Mouse (Mus musculus): ENCODE measurements around the gene Spaca5. TPM values are rescaled to one million over a fixed set of nuclear protein-coding genes. Genes with fewer than 3 reads are reported as not detected.
A peak's percentile ranks its signal among the peaks of the same experiment; 100 is the strongest.

Spaca5 gene
- polyA plus RNA-seq (2014; fragmentation: Nextera tagmentation; extraction: Ambion mirVana), result not detected in 2 replicates

GRCm38 (mm10) chrX:21068106-21068505 is at the start of gene Spaca5:
TSS of gene Spaca5 (plus strand) at chrX:21068406.
- Histone ChIP-seq H3K9me3 (ENCODE audit: control insufficient read depth, low read length) (no peaks in the 10 kb centered on the region), H3K36me3 (ENCODE audit: control insufficient read depth, insufficient read depth, low read length) (no peaks in the 10 kb centered on the region), H3K9ac (ENCODE audit: low read depth, low read length) (no peak within 1 kb of the TSS), H3K27ac (replicated peaks; ENCODE audit: low read depth, low read length) (no peak within 1 kb of the TSS), H3K27me3 (replicated peaks; ENCODE audit: control insufficient read depth, insufficient read depth, low read length) (no peaks in the 10 kb centered on the region), H3K4me1 (ENCODE audit: control insufficient read depth, insufficient read depth, low read length) (no peaks in the 10 kb centered on the region), H3K4me2 (ENCODE audit: low read depth, low read length) (no peak within 1 kb of the TSS), H3K4me3 (ENCODE audit: low read depth, low read length) (no peak within 1 kb of the TSS)
- ATAC-seq (ENCODE audit: low read depth), result no peak
- DNase-seq (ENCODE audit: low spot score), result no peak

- Histone ChIP-seq H3K4me3 (ENCODE audit: low read depth, low read length) (peak overlapping the region; percentile 51), H3K4me2 (ENCODE audit: low read depth, low read length) (peak overlapping the region; percentile 53), H3K27me3 (replicated peaks; ENCODE audit: control insufficient read depth, insufficient read depth, low read length) (no peaks in the 10 kb centered on the region), H3K9me3 (ENCODE audit: control insufficient read depth, low read length) (no peaks in the 10 kb centered on the region), H3K9ac (ENCODE audit: low read depth, low read length) (peak overlapping the region; percentile 69), H3K4me1 (ENCODE audit: control insufficient read depth, insufficient read depth, low read length) (no peaks in the 10 kb centered on the region), H3K36me3 (ENCODE audit: control insufficient read depth, insufficient read depth, low read length) (no peaks in the 10 kb centered on the region), H3K27ac (replicated peaks; ENCODE audit: low read depth, low read length) (peak overlapping the region; percentile 44)
- DNase-seq (ENCODE audit: low spot score), result peak; percentile 0
- 0 out of 2 replicates have a peak, but pooled peaks have one; percentile 57 for ATAC-seq (ENCODE audit: low read depth)
- 24% methylated on average over 9 of the region's 9 CpGs for WGBS
These were observed 6.7 kb upstream of the Spaca5 start for GRCm38 (mm10) chrX:21061460-21061859.

GRCm38 (mm10) chrX:21061866-21062543 is 6.2 kb upstream of the Spaca5 start, which contains the start of gene Zfp182:
TSS of gene Zfp182 (minus strand) at chrX:21062316.
- 19% methylated on average over 25 of the region's 25 CpGs for WGBS
- peak within 1 kb of the TSS; percentile 53 for H3K4me2 ChIP-seq (ENCODE audit: low read depth, low read length)
- peak within 1 kb of the TSS; percentile 51 for H3K4me3 ChIP-seq (ENCODE audit: low read depth, low read length)
- H3K27ac ChIP-seq (replicated peaks; ENCODE audit: low read depth, low read length), result peak within 1 kb of the TSS; percentile 44
- no peaks in the 10 kb centered on the region for H3K36me3 ChIP-seq (ENCODE audit: control insufficient read depth, insufficient read depth, low read length)
- DNase-seq (ENCODE audit: low spot score) (peak; percentile 92), ATAC-seq (ENCODE audit: low read depth) (peak; percentile 97)
- H3K9me3 ChIP-seq (ENCODE audit: control insufficient read depth, low read length), result no peaks in the 10 kb centered on the region
- H3K27me3 ChIP-seq (replicated peaks; ENCODE audit: control insufficient read depth, insufficient read depth, low read length), result no peaks in the 10 kb centered on the region
- H3K9ac ChIP-seq (ENCODE audit: low read depth, low read length), result peak within 1 kb of the TSS; percentile 69
- no peaks in the 10 kb centered on the region for H3K4me1 ChIP-seq (ENCODE audit: control insufficient read depth, insufficient read depth, low read length)

GRCm38 (mm10) chrX:21062544-21062890 is 5.7 kb upstream of the Spaca5 start:
- H3K36me3 ChIP-seq (ENCODE audit: control insufficient read depth, insufficient read depth, low read length), result no peaks in the 10 kb centered on the region
- peak overlapping the region; percentile 51 for H3K4me2 ChIP-seq (ENCODE audit: low read depth, low read length)
- WGBS, result 79% methylated on average over 3 of the region's 3 CpGs
- no peak for DNase-seq (ENCODE audit: low spot score)
- H3K4me3 ChIP-seq (ENCODE audit: low read depth, low read length), result peak overlapping the region; percentile 51
- H3K9ac ChIP-seq (ENCODE audit: low read depth, low read length), result peak overlapping the region; percentile 69; the same call in 1 of the 2 replicates
- no peaks in the 10 kb centered on the region for H3K9me3 ChIP-seq (ENCODE audit: control insufficient read depth, low read length)
- no peaks in the 10 kb centered on the region for H3K4me1 ChIP-seq (ENCODE audit: control insufficient read depth, insufficient read depth, low read length)
- H3K27ac ChIP-seq (replicated peaks; ENCODE audit: low read depth, low read length), result peak overlapping the region; percentile 15; the same call in 1 of the 2 replicates
- no peaks in the 10 kb centered on the region for H3K27me3 ChIP-seq (replicated peaks; ENCODE audit: control insufficient read depth, insufficient read depth, low read length)
- no peak for ATAC-seq (ENCODE audit: low read depth)

GRCm38 (mm10) chrX:21088645-21088982 is 20.4 kb downstream of the Spaca5 start:
- peak overlapping the region; percentile 47 for H3K4me3 ChIP-seq (ENCODE audit: low read depth, low read length)
- H3K9me3 ChIP-seq (ENCODE audit: control insufficient read depth, low read length), result peaks cover 17% of the 10 kb centered on the region
- peak overlapping the region; percentile 61 for H3K9ac ChIP-seq (ENCODE audit: low read depth, low read length)
- no peaks in the 10 kb centered on the region for H3K27me3 ChIP-seq (replicated peaks; ENCODE audit: control insufficient read depth, insufficient read depth, low read length)
- ATAC-seq (ENCODE audit: low read depth) (peak; percentile 61; the same call in 1 of the 2 replicates), DNase-seq (ENCODE audit: low spot score) (no peak)
- no peaks in the 10 kb centered on the region for H3K4me1 ChIP-seq (ENCODE audit: control insufficient read depth, insufficient read depth, low read length)
- peaks cover 3% of the 10 kb centered on the region; the same call in 1 of the 2 replicates for H3K36me3 ChIP-seq (ENCODE audit: control insufficient read depth, insufficient read depth, low read length)
- peak overlapping the region; percentile 48 for H3K4me2 ChIP-seq (ENCODE audit: low read depth, low read length)
- WGBS, result 31% methylated on average over 6 of the region's 6 CpGs
- H3K27ac ChIP-seq (replicated peaks; ENCODE audit: low read depth, low read length), result peak overlapping the region; percentile 87

GRCm38 (mm10) chrX:21088983-21089866 is 21.0 kb downstream of the Spaca5 start, which contains the start of gene Zfp300:
TSS of gene Zfp300 (minus strand) at chrX:21089527.
- no peaks in the 10 kb centered on the region for H3K4me1 ChIP-seq (ENCODE audit: control insufficient read depth, insufficient read depth, low read length)
- peak within 1 kb of the TSS; percentile 87 for H3K27ac ChIP-seq (replicated peaks; ENCODE audit: low read depth, low read length)

GRCm38 (mm10) chrX:21089867-21090239 is 21.6 kb downstream of the Spaca5 start:
- WGBS, result 51% methylated on average over 7 of the region's 7 CpGs
- Histone ChIP-seq H3K4me2 (ENCODE audit: low read depth, low read length) (peak overlapping the region; percentile 48), H3K36me3 (ENCODE audit: control insufficient read depth, insufficient read depth, low read length) (no peaks in the 10 kb centered on the region), H3K9ac (ENCODE audit: low read depth, low read length) (no peak overlapping the region), H3K27ac (replicated peaks; ENCODE audit: low read depth, low read length) (peak overlapping the region; percentile 87; the same call in 1 of the 2 replicates), H3K9me3 (ENCODE audit: control insufficient read depth, low read length) (peaks cover 12% of the 10 kb centered on the region), H3K27me3 (replicated peaks; ENCODE audit: control insufficient read depth, insufficient read depth, low read length) (no peaks in the 10 kb centered on the region), H3K4me1 (ENCODE audit: control insufficient read depth, insufficient read depth, low read length) (no peaks in the 10 kb centered on the region), H3K4me3 (ENCODE audit: low read depth, low read length) (peak overlapping the region; percentile 47)
- DNase-seq (ENCODE audit: low spot score) (no peak), ATAC-seq (ENCODE audit: low read depth) (no peak)

More at GRCm38 (mm10) chrX:21088983-21089866, 21.0 kb downstream of the Spaca5 start, which contains the start of gene Zfp300:
- WGBS, result 27% methylated on average over 27 of the region's 27 CpGs
- ATAC-seq (ENCODE audit: low read depth) (peak; percentile 90), DNase-seq (ENCODE audit: low spot score) (peak; percentile 89)
- H3K4me3 ChIP-seq (ENCODE audit: low read depth, low read length), result peak within 1 kb of the TSS; percentile 47
- H3K9ac ChIP-seq (ENCODE audit: low read depth, low read length), result peak within 1 kb of the TSS; percentile 61
- H3K27me3 ChIP-seq (replicated peaks; ENCODE audit: control insufficient read depth, insufficient read depth, low read length), result no peaks in the 10 kb centered on the region
- peaks cover 12% of the 10 kb centered on the region for H3K9me3 ChIP-seq (ENCODE audit: control insufficient read depth, low read length)
- no peaks in the 10 kb centered on the region for H3K36me3 ChIP-seq (ENCODE audit: control insufficient read depth, insufficient read depth, low read length)
- H3K4me2 ChIP-seq (ENCODE audit: low read depth, low read length), result peak within 1 kb of the TSS; percentile 48

GRCm38 (mm10) chrX:21115520-21115919 is 47.3 kb downstream of the Spaca5 start, which contains the start of gene Ssxa1:
TSS of gene Ssxa1 (plus strand) at chrX:21115820.
- H3K4me3 ChIP-seq (ENCODE audit: low read depth, low read length), result no peak within 1 kb of the TSS
- DNase-seq (ENCODE audit: low spot score) (no peak), ATAC-seq (ENCODE audit: low read depth) (no peak)
- no peak within 1 kb of the TSS for H3K4me2 ChIP-seq (ENCODE audit: low read depth, low read length)
- 77% methylated on average over 4 of the region's 4 CpGs for WGBS
- H3K9me3 ChIP-seq (ENCODE audit: control insufficient read depth, low read length), result no peaks in the 10 kb centered on the region
- no peak within 1 kb of the TSS for H3K9ac ChIP-seq (ENCODE audit: low read depth, low read length)
- no peak within 1 kb of the TSS for H3K27ac ChIP-seq (replicated peaks; ENCODE audit: low read depth, low read length)
- no peaks in the 10 kb centered on the region for H3K36me3 ChIP-seq (ENCODE audit: control insufficient read depth, insufficient read depth, low read length)
- no peaks in the 10 kb centered on the region for H3K4me1 ChIP-seq (ENCODE audit: control insufficient read depth, insufficient read depth, low read length)
- no peaks in the 10 kb centered on the region for H3K27me3 ChIP-seq (replicated peaks; ENCODE audit: control insufficient read depth, insufficient read depth, low read length)
